9 mouse cellular contexts compared by ENCODE assay signal in genomic region chr5:138154390-138154789, GRCm38 (mm10). TPM values are rescaled to one million over a fixed set of nuclear protein-coding genes. Genes with fewer than 3 reads are reported as not detected.
A peak's percentile ranks its signal among the peaks of the same experiment; 100 is the strongest.
DNase-seq lines count a peak whose midpoint lies in the region; ATAC-seq and TF ChIP-seq lines count a peak whose summit lies in the region.
"Had no signal": no experiment of that assay in that cellular context is flagged by ENCODE, and none has a peak within 500 bp of the region (broad histone marks: within the 10 kb centered on the region; RNA-seq: fewer than 3 reads in every experiment).

No protein-coding gene starts in this region.

- H3K9ac ChIP-seq in heart, adult 2 months (ENCODE audit: low read depth, low read length) = no peak overlapping the region
- H3K9ac ChIP-seq in forebrain, postnatal 0 days = peak overlapping the region; percentile 97
- H3K9ac ChIP-seq in liver, embryonic 14.5 days (replicated peaks) = no peak overlapping the region

- TF ChIP-seq CTCF in heart, adult 2 months (IDR thresholded peaks at IDR 0.05) = no peak
- TF ChIP-seq CTCF in C2C12 (IDR thresholded peaks at IDR 0.05; ENCODE audit: control insufficient read depth, insufficient read depth, insufficient read length) = no peak
- no peak for TF ChIP-seq CTCF in forebrain, postnatal 0 days (IDR thresholded peaks at IDR 0.05; ENCODE audit: low read depth)
- no peak for TF ChIP-seq CTCF in liver, embryonic 14.5 days (IDR thresholded peaks at IDR 0.05; ENCODE audit: low read depth)

- no peaks in the 10 kb centered on the region for H3K79me2 ChIP-seq in heart, adult 2 months (replicated peaks; ENCODE audit: control insufficient read depth, insufficient read depth, low read length)
- peaks cover 18% of the 10 kb centered on the region for H3K79me2 ChIP-seq in C2C12 (ENCODE audit: control insufficient read depth, insufficient read depth)

- H3K27ac ChIP-seq in heart, adult 2 months = no peak overlapping the region; the same call in 1 of the 2 replicates
- H3K27ac ChIP-seq in forebrain, postnatal 0 days (ENCODE audit: low read depth, low read length) = peak overlapping the region; percentile 97; the same call in 1 of the 2 replicates
- H3K27ac ChIP-seq in liver, embryonic 14.5 days = no peak overlapping the region

- peak overlapping the region; percentile 69 for H3K4me2 ChIP-seq in forebrain, postnatal 0 days (ENCODE audit: low read depth)
- H3K4me2 ChIP-seq in liver, embryonic 14.5 days (ENCODE audit: low read depth) = peak overlapping the region; percentile 86

- H3K9me3 ChIP-seq in forebrain, postnatal 0 days (ENCODE audit: low read length) = no peaks in the 10 kb centered on the region
- H3K9me3 ChIP-seq in liver, embryonic 14.5 days (ENCODE audit: control insufficient read depth, low read length) = no peaks in the 10 kb centered on the region

- no peak for ATAC-seq in forebrain, postnatal 0 days
- ATAC-seq in liver, embryonic 14.5 days (ENCODE audit: insufficient read depth) = no peak

- H3K4me3 ChIP-seq in heart, adult 2 months = peak overlapping the region; percentile 82
- peak overlapping the region; percentile 74 for H3K4me3 ChIP-seq in C2C12 (ENCODE audit: insufficient read depth, poor library complexity, severe bottlenecking)
- peak overlapping the region; percentile 65 for H3K4me3 ChIP-seq in forebrain, postnatal 0 days (ENCODE audit: low read depth, low read length)
- H3K4me3 ChIP-seq in liver, embryonic 14.5 days (ENCODE audit: insufficient read depth in 1 of 2, low read depth in 2 of 2, low read length in 2 of 2) = peak overlapping the region in 1 of 2 experiments; percentile 66; a peak in 2 of 4 replicates

- 61% methylated on average over 3 of the region's 3 CpGs for WGBS in heart, adult 2 months
- 84% methylated on average over 3 of the region's 3 CpGs for WGBS in forebrain, postnatal 0 days
- 53% methylated on average over 3 of the region's 3 CpGs for WGBS in liver, embryonic 14.5 days (ENCODE audit: insufficient replicate concordance)

- H3K36me3 ChIP-seq in heart, adult 2 months (ENCODE audit: control insufficient read depth, insufficient read depth, low read length) = peaks cover 4% of the 10 kb centered on the region
- H3K36me3 ChIP-seq in C2C12 (ENCODE audit: control insufficient read depth, insufficient read depth) = peaks cover 27% of the 10 kb centered on the region
- H3K36me3 ChIP-seq in forebrain, postnatal 0 days (ENCODE audit: insufficient read depth) = peaks cover 10% of the 10 kb centered on the region
- peaks cover 7% of the 10 kb centered on the region for H3K36me3 ChIP-seq in liver, embryonic 14.5 days (replicated peaks; ENCODE audit: control insufficient read depth, insufficient read depth, low read depth)

- no peak overlapping the region for H3ac ChIP-seq in C2C12 (ENCODE audit: control insufficient read depth, insufficient read length, low read depth)

- TF ChIP-seq EP300 in heart, adult 2 months (IDR thresholded peaks at IDR 0.05; ENCODE audit: insufficient read depth, low read depth, low read length) = no peak
- no peak for TF ChIP-seq EP300 in liver, embryonic 14.5 days (IDR thresholded peaks at IDR 0.05; ENCODE audit: low read depth)

- DNase-seq in heart, adult 2 months = no peak
- no peak for DNase-seq in heart, postnatal 10 days
- no peak for DNase-seq in forebrain, postnatal 0 days
- DNase-seq in liver, embryonic 14.5 days (ENCODE audit: low read depth in 3 of 3, low spot score in 3 of 3) = no peak
- no peak for DNase-seq in adrenal gland, postnatal 25 days
- no peak for DNase-seq in adipocyte (ENCODE audit: low spot score)
- no peak for DNase-seq in left cerebral cortex, adult 9 months (ENCODE audit: low spot score in 2 of 2)
- DNase-seq: right cerebral cortex, postnatal 4 days had no signal

- TF ChIP-seq POLR2A in heart, adult 2 months (IDR thresholded peaks at IDR 0.05; ENCODE audit: insufficient read depth, low read depth, low read length) = no peak

- no peaks in the 10 kb centered on the region; the same call in 1 of the 2 replicates for H3K4me1 ChIP-seq in heart, adult 2 months (ENCODE audit: control insufficient read depth, insufficient read depth, low read length)
- H3K4me1 ChIP-seq in forebrain, postnatal 0 days (ENCODE audit: insufficient read depth) = peaks cover 8% of the 10 kb centered on the region; the same call in 1 of the 2 replicates
- peaks cover 2 to 3% of the 10 kb centered on the region in 2 experiments; a peak in 3 of 4 replicates for H3K4me1 ChIP-seq in liver, embryonic 14.5 days (replicated peaks; ENCODE audit: control insufficient read depth in 2 of 2, insufficient read depth in 2 of 2, low read length in 1 of 2)

- intact Hi-C loops in heart, adult 2 months (cut with DNase I) = loop anchor here (2.0 to 10.0 kb wide), 4 partner anchors 16 to 650 kb away; partner anchors contain the start of genes Pop7 and Zscan21
- intact Hi-C loops in heart, postnatal 10 days (cut with DNase I) = loop anchor here (5.0 kb wide), 1 partner anchor 67 kb away; the partner anchor contains the start of gene Zkscan1

- H3K27me3 ChIP-seq in heart, adult 2 months (ENCODE audit: control insufficient read depth, insufficient read depth, low read length) = no peaks in the 10 kb centered on the region
- H3K27me3 ChIP-seq in C2C12 (ENCODE audit: control insufficient read depth, insufficient read depth, insufficient read length) = no peaks in the 10 kb centered on the region
- H3K27me3 ChIP-seq in forebrain, postnatal 0 days (ENCODE audit: insufficient read depth, low read length) = no peaks in the 10 kb centered on the region
- H3K27me3 ChIP-seq in liver, embryonic 14.5 days (ENCODE audit: control insufficient read depth, insufficient read depth, low read length) = no peaks in the 10 kb centered on the region

- peaks cover 18% of the 10 kb centered on the region for H3K79me3 ChIP-seq in C2C12 (ENCODE audit: low read depth)

TF ChIP-seq in C2C12, 6 proteins besides CTCF, POLR2A, EP300 and RAD21:
- no peak for TF ChIP-seq CEBPB (IDR thresholded peaks at IDR 0.05; ENCODE audit: low read depth)
- TF ChIP-seq MYOG (IDR thresholded peaks at IDR 0.05; ENCODE audit: control insufficient read depth, extremely low read depth, insufficient read length) = no peak
- TF ChIP-seq FOSL1 (IDR thresholded peaks at IDR 0.05; ENCODE audit: insufficient read depth, low read length, poor library complexity, severe bottlenecking) = no peak
- TF ChIP-seq MAX (IDR thresholded peaks at IDR 0.05) = no peak
TF ChIP-seq in C2C12: peak in this region for 0.

RNA-seq across cellular contexts. Expression of gene Zfp113, which starts 1.2 kb away (rescaled TPM):
- 1 to 10 TPM; 8.1 to 8.8 TPM for total RNA-seq in heart, adult 2 months (2021)
- 2.1 and 2.3 TPM in 2 replicates for polyA plus RNA-seq in heart, adult 2 months (2012; rRNA removed)
- total RNA-seq in heart, postnatal 10 days (2021) = 10 to 100 TPM in 1 of 2 experiments, 1 to 10 TPM in 1; 5.6 to 10.1 TPM
- polyA plus RNA-seq in C2C12 (2012; fragmentation: generic; extraction: Trizol) = 1.9 TPM
- total RNA-seq in forebrain, postnatal 0 days (2014; rRNA removed) = 13.6 and 13.8 TPM in 2 replicates
- polyA plus RNA-seq in forebrain, postnatal 0 days (2015; fragmentation: Nextera tagmentation; extraction: Ambion mirVana) = 6.0 and 10.7 TPM in 2 replicates
- polyA plus RNA-seq in liver, embryonic 14.5 days (2012; rRNA removed) = 0.81 and 1.4 TPM in 2 replicates
- polyA plus RNA-seq in liver, embryonic 14.5 days (2014; fragmentation: Nextera tagmentation; extraction: Ambion mirVana) = 2.6 and 2.7 TPM in 2 replicates
- 11.4 and 14.1 TPM in 2 replicates for total RNA-seq in adrenal gland, postnatal 25 days (2021)

RNA-seq across cellular contexts. Expression of gene Cops6, which starts 6.5 kb away (rescaled TPM):
- total RNA-seq in heart, adult 2 months (2021) = 100 to 1,000 TPM; 121 to 135 TPM
- 116 and 149 TPM in 2 replicates for polyA plus RNA-seq in heart, adult 2 months (2012; rRNA removed)
- 100 to 1,000 TPM; 136 to 145 TPM for total RNA-seq in heart, postnatal 10 days (2021)
- polyA plus RNA-seq in C2C12 (2012; fragmentation: generic; extraction: Trizol) = 182 TPM
- 47.0 and 51.7 TPM in 2 replicates for total RNA-seq in forebrain, postnatal 0 days (2014; rRNA removed)
- 255 and 265 TPM in 2 replicates for polyA plus RNA-seq in forebrain, postnatal 0 days (2015; fragmentation: Nextera tagmentation; extraction: Ambion mirVana)
- 57.7 and 62.4 TPM in 2 replicates for polyA plus RNA-seq in liver, embryonic 14.5 days (2012; rRNA removed)
- 123 and 128 TPM in 2 replicates for polyA plus RNA-seq in liver, embryonic 14.5 days (2014; fragmentation: Nextera tagmentation; extraction: Ambion mirVana)
- total RNA-seq in adrenal gland, postnatal 25 days (2021) = 136 and 140 TPM in 2 replicates

RNA-seq across cellular contexts. Expression of gene Ap4m1, which starts 17.4 kb away (rescaled TPM):
- 1 to 10 TPM; 7.3 to 7.5 TPM for total RNA-seq in heart, adult 2 months (2021)
- polyA plus RNA-seq in heart, adult 2 months (2012; rRNA removed) = 15.2 and 16.3 TPM in 2 replicates
- 10 to 100 TPM; 11.3 to 15.5 TPM for total RNA-seq in heart, postnatal 10 days (2021)
- 11.2 TPM for polyA plus RNA-seq in C2C12 (2012; fragmentation: generic; extraction: Trizol)
- 56.8 and 57.0 TPM in 2 replicates for total RNA-seq in forebrain, postnatal 0 days (2014; rRNA removed)
- 11.1 and 16.4 TPM in 2 replicates for polyA plus RNA-seq in forebrain, postnatal 0 days (2015; fragmentation: Nextera tagmentation; extraction: Ambion mirVana)
- polyA plus RNA-seq in liver, embryonic 14.5 days (2012; rRNA removed) = 10.3 and 10.8 TPM in 2 replicates
- 3.9 and 4.6 TPM in 2 replicates for polyA plus RNA-seq in liver, embryonic 14.5 days (2014; fragmentation: Nextera tagmentation; extraction: Ambion mirVana)
- 19.1 and 25.8 TPM in 2 replicates for total RNA-seq in adrenal gland, postnatal 25 days (2021)

RNA-seq across cellular contexts. Expression of gene Mcm7, which starts 17.8 kb away (rescaled TPM):
- total RNA-seq in heart, adult 2 months (2021) = 1 to 10 TPM; 8.8 to 9.6 TPM
- polyA plus RNA-seq in heart, adult 2 months (2012; rRNA removed) = 8.5 and 9.8 TPM in 2 replicates
- total RNA-seq in heart, postnatal 10 days (2021) = 10 to 100 TPM; 30.0 to 37.2 TPM
- 208 TPM for polyA plus RNA-seq in C2C12 (2012; fragmentation: generic; extraction: Trizol)
- 57.9 and 62.4 TPM in 2 replicates for total RNA-seq in forebrain, postnatal 0 days (2014; rRNA removed)
- 64.9 and 69.9 TPM in 2 replicates for polyA plus RNA-seq in forebrain, postnatal 0 days (2015; fragmentation: Nextera tagmentation; extraction: Ambion mirVana)
- 96.1 and 116 TPM in 2 replicates for polyA plus RNA-seq in liver, embryonic 14.5 days (2012; rRNA removed)
- polyA plus RNA-seq in liver, embryonic 14.5 days (2014; fragmentation: Nextera tagmentation; extraction: Ambion mirVana) = 182 and 200 TPM in 2 replicates
- total RNA-seq in adrenal gland, postnatal 25 days (2021) = 46.7 and 48.8 TPM in 2 replicates

RNA-seq across cellular contexts. Expression of gene Taf6, which starts 32.9 kb away (rescaled TPM):
- 10 to 100 TPM; 32.1 to 36.5 TPM for total RNA-seq in heart, adult 2 months (2021)
- polyA plus RNA-seq in heart, adult 2 months (2012; rRNA removed) = 56.7 and 67.5 TPM in 2 replicates
- total RNA-seq in heart, postnatal 10 days (2021) = 10 to 100 TPM; 24.4 to 27.6 TPM
- 58.1 TPM for polyA plus RNA-seq in C2C12 (2012; fragmentation: generic; extraction: Trizol)
- total RNA-seq in forebrain, postnatal 0 days (2014; rRNA removed) = 47.6 and 55.9 TPM in 2 replicates
- 44.2 and 49.8 TPM in 2 replicates for polyA plus RNA-seq in forebrain, postnatal 0 days (2015; fragmentation: Nextera tagmentation; extraction: Ambion mirVana)
- polyA plus RNA-seq in liver, embryonic 14.5 days (2012; rRNA removed) = 32.8 and 34.7 TPM in 2 replicates
- 33.2 and 37.9 TPM in 2 replicates for polyA plus RNA-seq in liver, embryonic 14.5 days (2014; fragmentation: Nextera tagmentation; extraction: Ambion mirVana)
- 42.9 and 46.0 TPM in 2 replicates for total RNA-seq in adrenal gland, postnatal 25 days (2021)
